Mouse (Mus musculus) thymus, adult 2 months (tissue): ENCODE measurements around the gene Fnbp1l.

ENCODE experiments used
- CTCF ChIP-seq: fragments of 200-500 bp; IDR thresholded peaks from 2 replicates; pipeline ENCODE4 v1.5.1; 2012; ENCODE audit warnings: mild to moderate bottlenecking, control low read depth, low read length, moderate library complexity, borderline replicate concordance; ENCODE audit not compliant: control insufficient read depth, poor library complexity, insufficient read depth; ENCODE audit errors: extremely low read depth
- POLR2A ChIP-seq: fragments of 200-500 bp; IDR thresholded peaks from 2 replicates; pipeline ENCODE4 v1.6.1; 2012; ENCODE audit warnings: mild to moderate bottlenecking, low read length, control low read depth, moderate library complexity; ENCODE audit not compliant: control insufficient read depth, poor library complexity, insufficient read depth; ENCODE audit errors: extremely low read depth

DNA sequence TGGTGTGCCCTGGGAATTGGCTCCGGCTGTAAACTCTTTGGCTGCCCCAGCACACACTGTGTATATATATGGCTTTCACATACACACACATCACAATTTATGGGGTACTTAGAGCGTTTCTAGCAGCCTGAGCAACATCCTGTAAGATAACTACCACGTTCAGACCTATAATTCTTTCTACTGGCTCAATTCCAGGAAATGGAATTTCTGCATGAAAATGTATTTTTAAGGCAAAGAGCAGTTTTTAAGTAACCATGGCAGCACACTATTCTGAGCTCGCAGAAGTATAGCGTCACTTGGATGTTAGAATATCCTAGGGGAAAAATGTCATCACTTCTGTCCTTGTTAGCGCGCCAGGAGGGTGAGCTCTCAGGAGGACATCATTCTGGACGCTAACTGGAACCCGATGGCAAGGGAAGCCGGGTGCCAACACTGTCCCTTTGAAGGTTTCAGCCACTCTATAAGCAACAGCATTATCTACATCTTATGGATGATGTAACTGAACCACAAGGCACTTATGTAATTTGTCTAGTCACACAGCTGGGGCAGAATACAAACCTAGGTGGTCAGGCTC, 113.1 kb downstream of the Fnbp1l start:
- TF ChIP-seq POLR2A (no peak), CTCF (no peak)
